Comparison of ENCODE assay signal across 21 mouse cellular contexts in the genomic region with DNA sequence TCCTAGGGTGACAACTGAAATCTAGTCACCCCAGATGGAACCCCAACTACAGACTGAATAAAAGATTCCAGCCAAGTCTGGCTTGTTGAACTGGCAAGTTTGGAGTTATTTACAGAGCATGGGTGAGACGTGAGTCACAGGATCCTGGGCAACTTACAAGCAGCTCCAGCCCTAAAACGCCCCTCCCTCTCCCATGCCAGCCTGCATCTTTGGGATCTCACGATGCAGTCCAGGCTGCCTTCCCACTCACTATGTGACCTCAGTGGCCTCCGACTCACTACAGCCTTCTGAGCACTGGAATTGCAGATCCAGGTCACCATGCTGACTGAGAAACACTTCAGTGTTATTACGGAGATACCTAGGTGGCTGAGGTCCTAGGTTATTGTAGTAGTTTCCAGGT.
DNase-seq lines count a peak whose midpoint lies in the region; ATAC-seq lines count a peak whose summit lies in the region.
"Had no signal": no experiment of that assay in that cellular context is flagged by ENCODE, and none has a peak within 500 bp of the region (broad histone marks: within the 10 kb centered on the region; RNA-seq: fewer than 3 reads in every experiment).

No protein-coding gene starts in this region.

- ATAC-seq in heart, embryonic 13.5 days (ENCODE audit: extremely low read depth, insufficient number of reproducible peaks, low FRiP score, low TSS enrichment) = no peak
- ATAC-seq: CD4-positive, CD25-positive, alpha-beta regulatory T cell, adult 4 months; forebrain, embryonic 14.5 days; intestine, embryonic 16.5 days had no signal

- H3K9ac ChIP-seq in heart, embryonic 13.5 days = no peak overlapping the region
- H3K9ac ChIP-seq: hindbrain, embryonic 14.5 days had no signal

- H3K27me3 ChIP-seq in heart, embryonic 13.5 days (replicated peaks) = no peaks in the 10 kb centered on the region

- H3K36me3 ChIP-seq in heart, embryonic 13.5 days = no peaks in the 10 kb centered on the region
- H3K36me3 ChIP-seq: embryonic facial prominence, embryonic 10.5 days; forebrain, embryonic 10.5 days; G1E; hindbrain, embryonic 10.5 days had no signal

- H3K4me2 ChIP-seq in heart, embryonic 13.5 days = no peak overlapping the region
- H3K4me2 ChIP-seq: heart, embryonic 11.5 days; hindbrain, embryonic 14.5 days had no signal

- H3K27ac ChIP-seq in heart, embryonic 13.5 days (replicated peaks) = 0 out of 2 replicates have a peak overlapping the region, but pooled peaks have one; percentile 3
- H3K27ac ChIP-seq: embryonic facial prominence, embryonic 10.5 days; forebrain, embryonic 10.5 days; hindbrain, embryonic 10.5 days; hindbrain, embryonic 14.5 days had no signal

- peak; percentile 44 for DNase-seq in adrenal gland, adult 2 months
- DNase-seq in adrenal gland, postnatal 14 days = no peak
- no peak for DNase-seq in heart, adult 9 months (ENCODE audit: low spot score in 2 of 2)
- DNase-seq in urinary bladder, postnatal 14 days (ENCODE audit: low spot score) = peak; percentile 10
- DNase-seq in urinary bladder, postnatal 36 days (ENCODE audit: low spot score in 2 of 2) = no peak
- DNase-seq in spleen, postnatal 36 days (ENCODE audit: low spot score in 2 of 2) = no peak
- DNase-seq: adrenal gland, postnatal 25 days; B cell, adult 2 months; cerebellum, adult 2 months; cerebellum, postnatal 10 days; kidney, adult 2 months had no signal

- no peak overlapping the region for H3K4me3 ChIP-seq in heart, embryonic 13.5 days
- H3K4me3 ChIP-seq: embryonic facial prominence, embryonic 10.5 days; forebrain, embryonic 10.5 days; hindbrain, embryonic 10.5 days had no signal

- WGBS in heart, embryonic 13.5 days = 46% methylated on average over 5 of the region's 5 CpGs

- peaks cover 27% of the 10 kb centered on the region for H3K4me1 ChIP-seq in heart, embryonic 13.5 days
- H3K4me1 ChIP-seq: hindbrain, embryonic 10.5 days had no signal

- no peaks in the 10 kb centered on the region for H3K9me3 ChIP-seq in heart, embryonic 13.5 days
- H3K9me3 ChIP-seq: embryonic facial prominence, embryonic 10.5 days; forebrain, embryonic 10.5 days; hindbrain, embryonic 10.5 days had no signal

Comparison
In these comparisons a context has a peak if more than half of its experiments do, and no peak if none do; other contexts are left out.
1. DNase-seq: peak in adrenal gland, adult 2 months (single experiment) and urinary bladder, postnatal 14 days (single experiment); none in adrenal gland, postnatal 14 days (single experiment), heart, adult 9 months (0 of 2), urinary bladder, postnatal 36 days (0 of 2) and spleen, postnatal 36 days (0 of 2).